Mouse (Mus musculus) small intestine, adult 2 months (tissue): ENCODE data around the gene Tmem253.

Experiments used
- CTCF ChIP-seq: fragments of 200-500 bp; IDR thresholded peaks from 2 replicates; pipeline ENCODE4 v1.5.1; 2012; ENCODE audit warnings: low read depth, mild to moderate bottlenecking, control low read depth, inconsistent platforms, low read length, moderate library complexity, mixed read lengths; ENCODE audit not compliant: insufficient replicate concordance, insufficient read length; ENCODE audit errors: extremely low read depth
- POLR2A ChIP-seq: fragments of 200-500 bp; IDR thresholded peaks from 2 replicates; pipeline ENCODE4 v1.6.1; 2012; ENCODE audit warnings: low read depth, mild to moderate bottlenecking, control low read depth, inconsistent platforms, low read length, moderate library complexity

GRCm38 (mm10) chr14:52015445-52016100 is at the start of gene Tmem253:
- TF ChIP-seq CTCF (no peak), POLR2A (no peak)
